Mouse (Mus musculus): ENCODE results near the gene Tex13c3. TPM values are rescaled to one million over a fixed set of nuclear protein-coding genes. Genes with fewer than 3 reads are reported as not detected.

The Tex13c3 gene
- not detected in 2 replicates for polyA plus RNA-seq (2012; rRNA removed; ENCODE audit: low replicate concordance)

GRCm38 (mm10) chrX:19481219-19481618 lies at the start of gene Tex13c3:
Tex13c3 (minus strand) TSS chrX:19481319.

Measured in duodenum, adult 2 months (tissue).